Mouse (Mus musculus) cerebellum, adult 11 months (tissue): ENCODE results near the gene Gm10408.
"Not testable (repeated sequence)": the region's sequence is repeated elsewhere in the genome, so short reads cannot be mapped to it uniquely, and the experiment has no call there.

Source experiments
- DNase-seq: peaks from one replicate; pipeline ENCODE4 v3.0.0; 2022

Gm10408 gene

GRCm38 (mm10) chr14:3449079-3449478 is at the start of gene Gm10408:
Gm10408 (plus strand) TSS chr14:3449379.
- not testable (repeated sequence) for DNase-seq

DNA sequence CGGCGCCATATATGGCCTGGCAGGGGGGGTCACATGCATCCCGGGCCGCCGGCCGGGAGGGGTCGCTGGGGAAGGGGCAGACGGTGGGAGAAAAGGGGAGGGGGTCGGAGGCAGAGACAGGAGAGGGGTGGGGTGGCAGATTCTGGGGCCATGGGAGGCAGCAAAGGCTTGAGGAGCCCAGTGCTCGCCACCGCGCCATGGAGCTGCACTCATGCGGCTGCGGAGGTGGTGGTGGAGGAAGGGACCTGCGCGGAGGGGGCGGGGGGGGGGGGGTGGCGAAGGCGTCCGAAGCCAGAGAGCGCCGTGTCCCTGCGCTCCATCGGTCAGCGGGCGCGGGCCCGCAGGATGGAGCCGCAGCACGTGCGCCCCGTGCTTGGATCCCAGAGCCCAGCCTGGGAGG is 36.9 kb upstream of the Gm10408 start, which contains the start of gene Gm10409:
Gene Gm10409 (plus strand): TSS at position 301 of the 400 bp plus-strand sequence.
- DNase-seq: not testable (repeated sequence)

GRCm38 (mm10) chr14:3427803-3428202 is 21.4 kb upstream of the Gm10408 start, which contains the start of gene Gm3005:
Gm3005 (plus strand) TSS chr14:3428103.
- not testable (repeated sequence) for DNase-seq
